Mouse (Mus musculus) liver, embryonic 14.5 days (tissue): ENCODE measurements around the gene Opcml. TPM values are rescaled to one million over a fixed set of nuclear protein-coding genes. Genes with fewer than 3 reads are reported as not detected.

Experiments used
- ATAC-seq: fragments of 200-750 bp; cut with Nextera tagmentation; 2 replicates; pipeline ENCODE4 v1.8.0; 2017; ENCODE audit warnings: moderate number of reproducible peaks, mild to moderate bottlenecking, moderate library complexity; ENCODE audit not compliant: insufficient read depth
- DNase-seq, 3 experiments: peaks; one replicate each; pipeline ENCODE4 v3.0.0-alpha.2; 2012 to 2013; ENCODE audit warnings: low read depth in 3 of 3, low spot score in 3 of 3
- H3K27ac ChIP-seq: fragments of 300-500 bp; sonication (generic); 2 replicates; pipeline ENCODE4 v1.5.1; 2014; ENCODE audit warnings: moderate library complexity, mild to moderate bottlenecking, control low read depth, inconsistent platforms
- H3K27me3 ChIP-seq: fragments of 300-500 bp; sonication (generic); 2 replicates; pipeline ENCODE4 v1.6.1; 2014; ENCODE audit warnings: mild to moderate bottlenecking, low read length, moderate library complexity; ENCODE audit not compliant: control insufficient read depth, insufficient read depth
- H3K36me3 ChIP-seq: fragments of 300-500 bp; sonication (generic); replicated peaks from 2 replicates; pipeline ENCODE4 v1.6.1; 2014; ENCODE audit warnings: low read depth; ENCODE audit not compliant: control insufficient read depth, insufficient read depth
- H3K4me1 ChIP-seq, 2 experiments: fragments of 200-500 bp in 1 of 2; fragments of 300-500 bp in 1 of 2; sonication (generic) in 1 of 2; replicated peaks; 2 replicates each; pipeline ENCODE4 v1.6.1; 2012 to 2014; ENCODE audit warnings: antibody characterized with exemption in 1 of 2, inconsistent platforms in 1 of 2, low read length in 1 of 2; ENCODE audit not compliant: control insufficient read depth in 2 of 2, insufficient read depth in 2 of 2
- H3K4me2 ChIP-seq: fragments of 300-500 bp; sonication (generic); 2 replicates; pipeline ENCODE4 v1.6.1; 2014; ENCODE audit warnings: low read depth, mild to moderate bottlenecking, control low read depth, moderate library complexity
- H3K4me3 ChIP-seq, 2 experiments: fragments of 200-500 bp in 1 of 2; fragments of 300-500 bp in 1 of 2; sonication (generic) in 1 of 2; 2 replicates each; pipeline ENCODE4 v1.5.1; 2012 to 2014; ENCODE audit warnings: low read depth in 2 of 2, low read length in 2 of 2, mild to moderate bottlenecking in 2 of 2, control low read depth in 1 of 2, inconsistent platforms in 1 of 2, moderate library complexity in 1 of 2; ENCODE audit not compliant: insufficient read depth in 1 of 2
- H3K9ac ChIP-seq: fragments of 300-500 bp; sonication (generic); replicated peaks from 2 replicates; pipeline ENCODE4 v1.6.1; 2014; ENCODE audit warnings: mild to moderate bottlenecking, control low read depth, moderate library complexity
- H3K9me3 ChIP-seq: fragments of 300-500 bp; sonication (generic); 2 replicates; pipeline ENCODE4 v1.6.1; 2016; ENCODE audit warnings: low read length, mixed read lengths; ENCODE audit not compliant: control insufficient read depth
- CTCF ChIP-seq: IDR thresholded peaks from 2 replicates; pipeline ENCODE4 v1.5.1; 2016; ENCODE audit warnings: antibody characterized with exemption, low read depth, control low read depth
- EP300 ChIP-seq: IDR thresholded peaks from 2 replicates; pipeline ENCODE4 v1.6.1; 2016; ENCODE audit warnings: antibody characterized with exemption, low read depth
- WGBS: fragments of 180-500 bp; shearing (Covaris S2); extraction: QIAGEN DNeasy Blood & Tissue Kit; methylation state at CpG from one replicate; pipeline ENCODE4 v1.1.7; 2014; ENCODE audit not compliant: insufficient replicate concordance; 5-methylcytosine and 5-hydroxymethylcytosine counted together
- polyA plus RNA-seq, 2 experiments: library from polyadenylated mRNA; depleted of rRNA in 1 of 2; stranded (reverse) in 1 of 2; unstranded in 1 of 2; fragments of >200 nt; fragmentation: Nextera tagmentation in 1 of 2; extraction: Ambion mirVana in 1 of 2; gene quantifications; 2 replicates each; pipeline versions ENCODE4 v1.2.1 to v1.2.3; 2012 to 2014

The Opcml gene
- polyA plus RNA-seq, 2 experiments: 0.03 TPM; not detected in 1

DNA sequence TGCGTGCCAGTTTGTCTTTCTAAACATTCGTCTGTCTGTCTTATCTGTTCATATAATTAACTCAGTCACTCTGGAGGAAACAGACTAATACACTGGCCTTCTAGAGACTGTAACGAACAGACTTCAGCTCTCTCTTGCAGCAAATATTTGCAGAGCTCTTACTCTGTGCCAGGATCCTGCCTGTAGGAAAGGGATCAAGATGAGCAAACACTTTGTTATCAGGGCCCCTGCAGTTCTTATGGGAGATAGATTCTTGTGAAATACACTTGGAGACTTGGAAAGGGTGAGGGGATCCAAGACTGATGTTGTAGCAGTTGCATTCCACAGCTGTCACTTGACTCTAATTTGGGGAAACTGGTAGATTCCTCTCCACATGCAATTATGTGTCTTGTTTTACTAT is 604.6 kb downstream of the Opcml start:
- TF ChIP-seq CTCF: no peak
- no peak for TF ChIP-seq EP300
- ATAC-seq: no peak
- WGBS: 15% methylated on average over 3 of the region's 3 CpGs

DNA sequence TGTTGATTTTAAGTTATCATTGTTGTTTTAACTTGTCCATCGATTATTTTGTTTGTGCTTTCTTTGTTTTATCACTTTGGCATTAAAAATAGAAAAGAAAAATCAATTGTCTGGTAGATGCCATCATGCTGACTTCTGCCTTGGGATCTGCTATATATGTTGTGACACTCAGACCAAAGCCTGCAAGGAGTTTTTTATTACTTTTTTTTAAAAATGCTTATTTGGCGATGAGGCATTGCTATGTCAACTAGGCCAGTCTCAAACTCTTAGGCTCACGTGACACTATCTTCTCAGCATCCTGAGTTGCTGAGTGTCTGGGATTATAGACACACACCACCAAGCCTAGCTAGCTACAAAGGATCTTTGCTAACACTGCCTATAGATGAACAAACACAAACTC is 605.1 kb downstream of the Opcml start:
- H3K27ac ChIP-seq: no peak overlapping the region
- H3K4me2 ChIP-seq: no peak overlapping the region
- H3K4me3 ChIP-seq: no peak overlapping the region
- no peaks in the 10 kb centered on the region for H3K9me3 ChIP-seq
- no peak overlapping the region for H3K9ac ChIP-seq
- 53% methylated on average over 3 of the region's 3 CpGs for WGBS
- no peaks in the 10 kb centered on the region for H3K27me3 ChIP-seq
- no peak for TF ChIP-seq CTCF
- TF ChIP-seq EP300: no peak
- ATAC-seq (no peak), DNase-seq (no peak)
- no peaks in the 10 kb centered on the region for H3K36me3 ChIP-seq
- H3K4me1 ChIP-seq: no peaks in the 10 kb centered on the region

More for the DNA sequence above, 604.6 kb downstream of the Opcml start:
- Histone ChIP-seq H3K27ac (no peak overlapping the region), H3K36me3 (no peaks in the 10 kb centered on the region), H3K9me3 (no peaks in the 10 kb centered on the region), H3K27me3 (no peaks in the 10 kb centered on the region), H3K9ac (no peak overlapping the region), H3K4me3 (no peak overlapping the region), H3K4me1 (no peaks in the 10 kb centered on the region), H3K4me2 (no peak overlapping the region)
- no peak for DNase-seq

DNA sequence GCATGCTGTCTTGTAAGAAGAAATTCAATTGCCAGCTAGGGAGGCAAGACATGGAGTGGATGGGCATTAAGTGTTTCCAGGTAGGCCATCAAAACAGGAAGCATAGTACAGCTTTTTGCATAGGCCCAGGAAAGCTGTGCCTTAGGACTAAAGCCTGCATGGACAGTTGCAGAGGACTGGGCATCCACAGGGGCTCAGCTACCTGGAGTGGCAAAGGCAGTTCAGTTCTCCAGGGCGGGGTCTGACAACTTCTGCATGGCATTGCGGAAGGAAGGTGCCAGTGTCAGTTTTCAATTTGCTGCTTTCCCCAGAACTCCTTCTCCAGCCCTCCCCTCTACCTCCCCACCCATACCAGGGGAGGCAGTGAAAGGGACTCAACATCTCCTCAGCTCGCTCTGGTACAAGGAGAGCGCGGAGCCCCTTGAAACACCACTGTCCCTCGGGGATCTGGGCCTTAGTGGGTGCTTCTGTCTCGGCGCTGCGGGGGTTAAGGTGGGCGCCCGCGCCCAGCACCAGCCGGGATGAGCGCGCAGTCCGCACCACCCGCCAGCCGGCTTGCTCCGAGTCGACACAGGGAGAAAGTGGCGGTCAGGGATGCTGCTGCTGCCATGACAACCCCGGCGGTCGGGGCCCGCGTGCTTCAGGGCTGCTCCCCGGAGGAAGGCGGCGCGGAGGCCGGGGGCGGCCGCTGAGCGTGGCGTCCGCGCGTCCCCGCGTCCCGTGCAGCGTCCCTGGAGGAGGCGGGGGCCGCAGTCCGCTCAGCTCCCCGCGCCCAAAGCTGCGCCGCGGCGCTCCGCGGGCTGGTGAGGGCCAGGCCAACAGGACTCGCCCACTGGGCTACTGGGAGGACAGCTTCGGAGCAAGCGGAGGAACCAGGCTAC is 612.4 kb downstream of the Opcml start:
- DNase-seq (no peak), ATAC-seq (no peak)
- Histone ChIP-seq H3K9ac (no peak overlapping the region), H3K27ac (no peak overlapping the region), H3K36me3 (no peaks in the 10 kb centered on the region), H3K4me1 (no peaks in the 10 kb centered on the region), H3K9me3 (no peaks in the 10 kb centered on the region), H3K4me3 (no peak overlapping the region), H3K27me3 (peaks cover 14% of the 10 kb centered on the region), H3K4me2 (no peak overlapping the region)
- under 1% methylated on average over 56 of the region's 56 CpGs for WGBS
- no peak for TF ChIP-seq CTCF
- TF ChIP-seq EP300: no peak

DNA sequence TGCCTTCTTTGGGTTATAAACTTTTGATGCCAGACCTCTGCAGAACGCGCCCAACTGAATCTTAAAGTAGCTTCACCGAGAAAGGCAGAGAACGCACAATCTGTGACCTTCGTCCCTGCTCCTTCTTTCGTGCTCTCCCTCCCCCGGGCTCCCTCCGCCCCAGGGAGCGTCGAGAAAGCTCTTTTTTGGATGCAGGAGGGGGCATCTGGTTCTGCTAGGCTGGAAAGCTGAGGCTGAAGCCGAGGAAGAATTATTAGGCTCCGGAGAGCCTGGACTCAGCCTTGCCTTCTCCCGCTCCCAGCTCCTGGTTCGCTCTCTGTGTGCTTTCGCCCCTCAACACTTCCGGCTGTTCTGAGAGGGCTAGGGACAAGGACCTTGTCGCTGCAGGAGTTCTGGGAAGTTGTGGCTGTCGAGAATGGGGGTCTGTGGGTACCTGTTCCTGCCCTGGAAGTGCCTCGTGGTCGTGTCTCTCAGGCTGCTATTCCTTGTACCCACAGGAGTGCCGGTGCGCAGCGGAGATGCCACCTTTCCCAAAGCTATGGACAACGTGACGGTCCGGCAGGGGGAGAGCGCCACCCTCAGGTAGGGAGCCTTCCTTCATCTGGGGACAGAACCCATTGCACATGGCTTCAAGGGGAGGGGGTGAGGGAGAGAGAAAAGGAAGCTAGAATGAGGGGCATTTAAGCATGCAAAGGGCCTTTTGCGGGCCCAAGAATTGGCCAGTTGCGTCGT is 613.4 kb downstream of the Opcml start:
- ATAC-seq: no peak
- DNase-seq: no peak
- TF ChIP-seq CTCF (no peak), EP300 (no peak)
- no peaks in the 10 kb centered on the region for H3K36me3 ChIP-seq
- H3K27me3 ChIP-seq: peaks cover 14% of the 10 kb centered on the region
- WGBS: 3% methylated on average over 30 of the region's 30 CpGs
- H3K4me3 ChIP-seq: no peak overlapping the region
- no peak overlapping the region for H3K27ac ChIP-seq
- H3K9me3 ChIP-seq: no peaks in the 10 kb centered on the region
- H3K4me1 ChIP-seq: no peaks in the 10 kb centered on the region
- H3K4me2 ChIP-seq: no peak overlapping the region
- no peak overlapping the region for H3K9ac ChIP-seq

DNA sequence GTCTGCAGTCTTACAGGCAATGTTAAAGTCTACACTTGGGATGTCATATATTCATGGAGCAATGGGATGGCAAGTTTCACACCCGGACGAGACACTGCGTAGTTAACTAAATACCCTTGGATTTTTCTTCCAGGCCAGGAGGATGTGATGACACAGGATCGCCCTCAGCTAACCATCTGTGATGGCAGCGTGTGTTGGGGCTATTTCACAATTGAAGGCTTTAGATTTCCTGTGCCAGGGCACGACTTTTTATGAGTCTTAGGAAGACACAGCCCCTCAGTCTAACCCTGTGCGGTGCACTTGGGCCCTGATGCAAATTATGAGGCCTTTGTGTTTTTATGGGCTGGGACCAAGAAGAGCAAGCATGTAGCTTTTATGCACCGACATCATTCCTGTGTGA is 614.0 kb downstream of the Opcml start:
- H3K27me3 ChIP-seq: peaks cover 14% of the 10 kb centered on the region
- TF ChIP-seq EP300: no peak
- TF ChIP-seq CTCF: no peak
- H3K4me1 ChIP-seq: no peaks in the 10 kb centered on the region
- H3K9me3 ChIP-seq: no peaks in the 10 kb centered on the region
- H3K4me3 ChIP-seq: no peak overlapping the region
- 52% methylated on average over 8 of the region's 8 CpGs for WGBS
- no peaks in the 10 kb centered on the region for H3K36me3 ChIP-seq
- H3K4me2 ChIP-seq: no peak overlapping the region
- no peak overlapping the region for H3K9ac ChIP-seq
- ATAC-seq: no peak
- DNase-seq: no peak
- H3K27ac ChIP-seq: no peak overlapping the region
